Mouse (Mus musculus): Measurements from ENCODE around the gene Fetub. TPM values are rescaled to one million over a fixed set of nuclear protein-coding genes. Genes with fewer than 3 reads are reported as not detected.
"Not testable (repeated sequence)": the region's sequence is repeated elsewhere in the genome, so short reads cannot be mapped to it uniquely, and the experiment has no call there.

Gene Fetub
- polyA plus RNA-seq, 1 experiment = 5.1 TPM

DNA sequence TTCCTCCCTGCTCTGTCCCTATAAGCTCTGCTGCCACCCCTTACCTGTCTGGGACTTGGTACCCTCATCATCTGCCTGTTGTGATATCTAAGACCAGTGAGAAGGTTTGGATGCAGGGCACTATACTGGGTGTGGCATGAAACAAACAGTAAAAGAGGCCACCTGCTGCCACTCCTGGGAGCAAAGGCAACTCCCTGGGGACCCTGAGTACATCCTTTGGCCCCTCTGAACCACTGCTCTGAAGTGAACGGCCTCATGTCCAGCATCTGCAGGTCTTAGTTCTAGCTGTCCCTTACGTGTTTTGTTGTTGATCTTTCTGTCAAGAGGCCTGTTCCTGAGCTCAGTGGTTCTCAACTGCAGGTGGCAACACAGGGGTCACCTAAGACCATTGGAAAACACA, 20.4 kb downstream of the Fetub start:
- Histone ChIP-seq H3K4me1 (ENCODE audit: control insufficient read depth, insufficient read depth, low read length) (no peaks in the 10 kb centered on the region; the same call in 1 of the 2 replicates), H3K4me3 (replicated peaks; ENCODE audit: control insufficient read depth, low read depth, low read length) (no peak overlapping the region), H3K27ac (ENCODE audit: control insufficient read depth, insufficient read depth, low read depth, low read length, poor library complexity) (peak overlapping the region; percentile 50; the same call in 1 of the 2 replicates)
- TF ChIP-seq POLR2A (IDR thresholded peaks at IDR 0.05; ENCODE audit: borderline replicate concordance, control insufficient read depth, low read depth, low read length) = no peak
- TF ChIP-seq CTCF (IDR thresholded peaks at IDR 0.05; ENCODE audit: control insufficient read depth, insufficient read depth, low read length) = no peak
- WGBS = 55% methylated on average over 2 of the region's 2 CpGs

DNA sequence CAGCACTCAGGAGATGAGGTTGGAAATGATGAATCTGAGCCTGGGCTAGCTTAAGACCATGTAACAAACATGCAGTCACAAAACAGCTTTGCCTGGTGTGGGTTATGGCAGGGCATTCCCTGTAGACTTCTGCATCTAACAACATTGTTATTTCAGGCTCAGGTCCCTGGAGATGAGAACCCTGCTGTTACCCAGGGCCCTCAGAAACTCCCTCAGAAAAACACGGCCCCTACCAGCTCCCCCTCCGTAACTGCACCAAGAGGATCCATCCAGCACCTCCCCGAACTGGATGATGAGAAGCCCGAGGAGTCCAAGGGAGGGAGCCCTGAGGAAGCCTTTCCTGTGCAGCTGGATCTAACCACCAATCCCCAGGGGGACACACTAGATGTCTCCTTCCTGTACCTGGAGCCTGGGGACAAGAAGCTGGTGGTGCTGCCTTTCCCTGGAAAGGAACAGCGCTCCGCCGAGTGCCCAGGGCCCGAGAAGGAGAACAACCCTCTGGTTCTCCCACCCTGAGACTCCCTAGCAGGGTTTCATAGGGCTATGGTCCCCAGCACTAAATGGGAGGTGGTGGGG, 21.1 kb downstream of the Fetub start:
- TF ChIP-seq CTCF (IDR thresholded peaks at IDR 0.05; ENCODE audit: control insufficient read depth, insufficient read depth, low read length) (no peak), POLR2A (IDR thresholded peaks at IDR 0.05; ENCODE audit: borderline replicate concordance, control insufficient read depth, low read depth, low read length) (no peak)
- peak overlapping the region; percentile 45; the same call in 1 of the 2 replicates for H3K27ac ChIP-seq (ENCODE audit: control insufficient read depth, insufficient read depth, low read depth, low read length, poor library complexity)
- WGBS = 65% methylated on average over 8 of the region's 8 CpGs
- no peak overlapping the region for H3K4me3 ChIP-seq (replicated peaks; ENCODE audit: control insufficient read depth, low read depth, low read length)
- no peaks in the 10 kb centered on the region; the same call in 1 of the 2 replicates for H3K4me1 ChIP-seq (ENCODE audit: control insufficient read depth, insufficient read depth, low read length)

DNA sequence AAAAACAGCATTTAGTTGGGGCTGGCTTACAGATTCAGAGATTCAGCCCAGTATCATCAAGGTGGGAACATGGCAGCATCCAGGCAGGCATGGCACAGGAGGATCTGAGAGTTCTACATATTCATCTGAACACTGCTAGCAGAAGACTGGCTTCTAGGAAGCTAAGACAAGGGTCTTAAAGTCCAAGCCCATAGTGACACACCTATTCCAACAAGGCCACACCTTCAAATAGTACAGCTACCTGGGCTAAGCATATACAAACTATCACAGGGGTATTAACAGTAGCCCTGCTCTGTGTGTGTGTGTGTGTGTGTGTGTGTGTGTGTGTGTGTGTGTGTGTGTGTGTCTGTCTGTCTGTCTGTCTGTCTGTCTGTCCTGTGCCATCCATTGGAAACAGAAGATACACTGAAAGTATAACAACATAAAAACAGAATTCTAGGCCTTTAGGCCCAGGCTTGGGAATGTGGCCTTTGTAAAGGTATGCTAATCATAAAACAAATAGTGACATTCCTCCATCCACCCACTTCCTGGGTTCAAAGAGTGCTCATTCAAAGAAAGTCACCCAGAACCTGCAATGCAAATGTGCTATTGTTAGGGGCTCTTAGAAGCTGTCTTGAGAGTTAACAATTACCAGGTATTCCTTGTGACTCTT, 23.8 kb downstream of the Fetub start:
- not testable (repeated sequence) for H3K4me3 ChIP-seq (replicated peaks; ENCODE audit: control insufficient read depth, low read depth, low read length); H3K27ac ChIP-seq (ENCODE audit: control insufficient read depth, insufficient read depth, low read depth, low read length, poor library complexity); H3K4me1 ChIP-seq (ENCODE audit: control insufficient read depth, insufficient read depth, low read length)

DNA sequence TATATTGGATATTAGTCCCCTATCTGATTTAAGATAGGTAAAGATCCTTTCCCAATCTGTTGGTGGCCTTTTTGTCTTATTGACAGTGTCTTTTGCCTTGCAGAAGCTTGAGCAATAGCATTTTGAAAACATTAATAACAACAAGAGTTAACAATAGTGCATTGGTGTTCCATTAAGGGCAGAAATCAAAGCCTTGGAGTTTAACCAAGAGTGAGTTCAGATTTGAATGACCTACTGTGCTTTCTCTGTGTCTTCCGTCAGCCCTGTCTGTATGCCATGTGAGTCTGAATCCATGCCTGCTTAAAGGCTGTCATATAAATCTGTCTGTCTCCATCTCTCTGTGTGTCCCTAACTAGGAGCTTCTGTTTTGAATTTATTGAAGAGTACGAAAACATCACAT, 29.2 kb downstream of the Fetub start:
- H3K27ac ChIP-seq (ENCODE audit: control insufficient read depth, insufficient read depth, low read depth, low read length, poor library complexity) = no peak overlapping the region
- TF ChIP-seq POLR2A (IDR thresholded peaks at IDR 0.05; ENCODE audit: borderline replicate concordance, control insufficient read depth, low read depth, low read length) (no peak), CTCF (IDR thresholded peaks at IDR 0.05; ENCODE audit: control insufficient read depth, insufficient read depth, low read length) (no peak)
- 78% methylated on average over 2 of the region's 2 CpGs for WGBS
- no peaks in the 10 kb centered on the region for H3K4me1 ChIP-seq (ENCODE audit: control insufficient read depth, insufficient read depth, low read length)
- H3K4me3 ChIP-seq (replicated peaks; ENCODE audit: control insufficient read depth, low read depth, low read length) = no peak overlapping the region

DNA sequence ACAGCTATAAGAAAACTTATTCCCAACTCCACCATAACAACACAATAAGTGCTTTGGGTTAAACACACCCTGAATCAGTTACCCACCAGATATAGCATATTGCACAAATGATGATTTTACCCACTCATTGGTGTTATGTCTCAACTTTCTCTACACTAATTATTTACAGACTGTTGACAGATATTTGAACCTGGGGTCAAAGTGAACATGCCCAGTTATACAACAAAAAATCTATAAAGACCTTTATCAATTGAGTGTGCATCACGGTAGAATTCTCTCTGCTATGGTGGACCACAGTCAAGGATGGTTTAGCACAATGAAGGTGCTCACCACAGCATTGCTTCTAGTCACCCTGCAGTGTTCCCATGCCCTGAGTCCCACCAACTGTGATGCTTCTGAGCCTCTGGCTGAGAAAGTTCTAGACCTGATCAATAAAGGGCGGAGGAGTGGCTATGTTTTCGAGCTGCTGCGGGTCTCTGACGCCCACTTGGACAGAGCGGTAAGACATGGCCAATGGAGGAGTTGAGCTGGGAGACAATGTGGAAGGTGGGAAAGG, 32.8 kb downstream of the Fetub start, which contains the start of gene Hrg:
TSS of gene Hrg (plus strand) at position 233 of the 556 bp plus-strand sequence.
- TF ChIP-seq CTCF (IDR thresholded peaks at IDR 0.05; ENCODE audit: control insufficient read depth, insufficient read depth, low read length) (no peak), POLR2A (IDR thresholded peaks at IDR 0.05; ENCODE audit: borderline replicate concordance, control insufficient read depth, low read depth, low read length) (no peak)
- 91% methylated on average over 6 of the region's 6 CpGs for WGBS
- Histone ChIP-seq H3K27ac (ENCODE audit: control insufficient read depth, insufficient read depth, low read depth, low read length, poor library complexity) (no peak within 1 kb of the TSS), H3K4me1 (ENCODE audit: control insufficient read depth, insufficient read depth, low read length) (no peaks in the 10 kb centered on the region), H3K4me3 (replicated peaks; ENCODE audit: control insufficient read depth, low read depth, low read length) (no peak within 1 kb of the TSS)

DNA sequence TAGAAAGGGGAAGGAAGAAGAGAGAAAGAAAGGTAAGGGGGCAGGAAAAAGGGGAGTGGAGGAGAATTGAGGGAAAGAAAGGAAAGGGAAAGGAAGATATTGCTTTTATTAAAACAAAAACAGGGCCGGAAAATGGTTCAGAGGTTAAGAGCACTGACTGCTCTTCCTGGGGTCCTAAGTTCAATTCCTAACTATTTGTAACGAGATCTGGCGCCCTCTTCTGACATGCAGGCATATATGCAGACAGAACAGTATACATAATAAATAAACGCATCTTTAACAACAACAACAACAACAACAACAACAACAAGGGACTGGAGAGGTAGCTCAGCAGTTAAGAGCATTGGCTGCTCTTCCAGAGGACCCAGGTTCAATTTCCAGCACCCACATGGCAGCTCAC, 34.9 kb downstream of the Fetub start:
- H3K27ac ChIP-seq (ENCODE audit: control insufficient read depth, insufficient read depth, low read depth, low read length, poor library complexity) = no peak overlapping the region
- WGBS = 50% methylated on average over 4 of the region's 4 CpGs
- no peaks in the 10 kb centered on the region for H3K4me1 ChIP-seq (ENCODE audit: control insufficient read depth, insufficient read depth, low read length)
- TF ChIP-seq POLR2A (IDR thresholded peaks at IDR 0.05; ENCODE audit: borderline replicate concordance, control insufficient read depth, low read depth, low read length) (no peak), CTCF (IDR thresholded peaks at IDR 0.05; ENCODE audit: control insufficient read depth, insufficient read depth, low read length) (no peak)
- H3K4me3 ChIP-seq (replicated peaks; ENCODE audit: control insufficient read depth, low read depth, low read length) = no peak overlapping the region

DNA sequence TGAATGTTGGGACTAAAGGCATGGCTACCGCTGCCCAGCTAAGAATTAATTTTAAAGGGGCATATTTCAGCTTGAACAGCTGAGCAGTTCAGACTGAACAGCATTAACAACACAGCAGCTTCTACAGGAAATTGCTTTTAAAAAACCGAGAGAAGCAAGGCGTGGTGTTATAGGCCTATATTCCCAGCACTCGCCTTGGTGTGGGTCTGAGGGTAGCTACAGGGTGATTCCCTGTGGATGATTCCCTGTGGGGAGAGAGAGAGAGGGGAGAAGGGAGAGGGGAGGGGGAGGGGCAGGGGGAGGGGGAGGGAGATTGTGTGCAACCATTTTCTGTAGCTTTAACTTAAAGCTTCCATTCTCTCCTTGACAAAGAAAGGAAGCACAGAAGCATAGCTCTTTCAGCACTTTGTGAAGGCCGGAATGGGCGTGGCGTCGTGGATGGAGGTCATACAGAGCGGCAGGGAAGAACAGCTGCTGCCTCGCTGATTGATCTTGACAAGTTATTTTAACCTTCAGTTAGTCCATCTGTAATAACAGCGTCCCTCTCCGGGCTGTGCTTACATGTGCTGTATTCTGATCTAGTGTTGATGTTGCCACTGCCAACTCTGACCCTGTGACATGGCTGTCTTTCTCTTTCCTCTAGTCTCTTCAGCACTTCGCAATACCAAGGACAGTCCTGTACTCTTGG, 37.4 kb downstream of the Fetub start:
- H3K27ac ChIP-seq (ENCODE audit: control insufficient read depth, insufficient read depth, low read depth, low read length, poor library complexity) = no peak overlapping the region
- no peaks in the 10 kb centered on the region for H3K4me1 ChIP-seq (ENCODE audit: control insufficient read depth, insufficient read depth, low read length)
- WGBS = 74% methylated on average over 13 of the region's 13 CpGs
- TF ChIP-seq CTCF (IDR thresholded peaks at IDR 0.05; ENCODE audit: control insufficient read depth, insufficient read depth, low read length) (no peak), POLR2A (IDR thresholded peaks at IDR 0.05; ENCODE audit: borderline replicate concordance, control insufficient read depth, low read depth, low read length) (no peak)
- H3K4me3 ChIP-seq (replicated peaks; ENCODE audit: control insufficient read depth, low read depth, low read length) = no peak overlapping the region

DNA sequence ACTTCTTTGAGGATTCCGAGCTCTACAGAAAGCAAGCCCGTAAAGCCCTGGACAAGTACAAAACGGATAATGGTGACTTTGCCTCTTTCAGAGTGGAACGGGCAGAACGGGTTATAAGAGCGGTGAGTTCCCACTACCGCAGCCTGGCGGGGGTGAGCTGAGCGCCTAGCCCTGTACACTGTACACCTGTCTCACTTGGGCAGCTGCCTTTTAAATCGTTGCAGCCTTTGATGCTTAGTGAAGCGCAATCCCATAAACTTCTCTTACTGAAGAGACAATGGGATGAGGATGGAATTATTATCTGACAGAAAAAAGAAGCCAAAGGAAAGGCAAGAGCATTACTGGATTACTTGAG, 37.9 kb downstream of the Fetub start:
- WGBS = 84% methylated on average over 11 of the region's 11 CpGs
- Histone ChIP-seq H3K4me3 (replicated peaks; ENCODE audit: control insufficient read depth, low read depth, low read length) (no peak overlapping the region), H3K27ac (ENCODE audit: control insufficient read depth, insufficient read depth, low read depth, low read length, poor library complexity) (no peak overlapping the region), H3K4me1 (ENCODE audit: control insufficient read depth, insufficient read depth, low read length) (no peaks in the 10 kb centered on the region)
- TF ChIP-seq POLR2A (IDR thresholded peaks at IDR 0.05; ENCODE audit: borderline replicate concordance, control insufficient read depth, low read depth, low read length) (no peak), CTCF (IDR thresholded peaks at IDR 0.05; ENCODE audit: control insufficient read depth, insufficient read depth, low read length) (no peak)
